In genomic region chr16:5787206-5787605, GRCm38 (mm10) we compare ENCODE assay signal across 24 mouse cellular contexts.
DNase-seq lines count a peak whose midpoint lies in the region; ATAC-seq and TF ChIP-seq lines count a peak whose summit lies in the region.
"Had no signal": no experiment of that assay in that cellular context is flagged by ENCODE, and none has a peak within 500 bp of the region (broad histone marks: within the 10 kb centered on the region; RNA-seq: fewer than 3 reads in every experiment).

No protein-coding gene starts in this region.

- DNase-seq in forebrain, postnatal 0 days: peak; percentile 50
- no peak for DNase-seq in forebrain, embryonic 10.5 days (ENCODE audit: extremely low spot score, low spot score)
- peak in 1 of 2 experiments; percentile 27 for DNase-seq in layer of hippocampus, adult 2 months (ENCODE audit: low spot score in 2 of 2)
- DNase-seq in layer of hippocampus, adult 9-10 months (ENCODE audit: low spot score): no peak
- DNase-seq in neural tube, embryonic 10.5 days (ENCODE audit: extremely low spot score, low spot score): no peak
- DNase-seq: adrenal gland, adult 8-10 months; adrenal gland, postnatal 25 days; cerebellum, adult 2 months; cerebellum, adult 9-11 months; cerebellum, postnatal 25 days; gastrocnemius, postnatal 10 days; gastrocnemius, postnatal 36 days; heart, adult 2 months; heart, postnatal 14 days; heart, postnatal 4 days had no signal

- H3K4me3 ChIP-seq in forebrain, postnatal 0 days (ENCODE audit: low read depth, low read length): no peak overlapping the region
- no peak overlapping the region for H3K4me3 ChIP-seq in forebrain, embryonic 10.5 days
- no peak overlapping the region for H3K4me3 ChIP-seq in layer of hippocampus, adult 2 months
- H3K4me3 ChIP-seq in neural tube, embryonic 15.5 days (replicated peaks): no peak overlapping the region
- H3K4me3 ChIP-seq: embryonic facial prominence, embryonic 12.5 days; embryonic facial prominence, embryonic 15.5 days; forebrain, embryonic 12.5 days; forebrain, embryonic 15.5 days; heart, adult 2 months; heart, embryonic 10.5 days; heart, embryonic 13.5 days; hindbrain, embryonic 15.5 days had no signal

- no peaks in the 10 kb centered on the region for H3K36me3 ChIP-seq in forebrain, postnatal 0 days (ENCODE audit: insufficient read depth)
- H3K36me3 ChIP-seq in forebrain, embryonic 10.5 days (replicated peaks): no peaks in the 10 kb centered on the region
- H3K36me3 ChIP-seq in neural tube, embryonic 15.5 days: no peaks in the 10 kb centered on the region
- H3K36me3 ChIP-seq: embryonic facial prominence, embryonic 12.5 days; embryonic facial prominence, embryonic 15.5 days; forebrain, embryonic 12.5 days; forebrain, embryonic 15.5 days; heart, embryonic 10.5 days; heart, embryonic 13.5 days; hindbrain, embryonic 15.5 days had no signal

- no peaks in the 10 kb centered on the region for H3K9me3 ChIP-seq in forebrain, postnatal 0 days (ENCODE audit: low read length)
- no peaks in the 10 kb centered on the region for H3K9me3 ChIP-seq in forebrain, embryonic 10.5 days
- H3K9me3 ChIP-seq in neural tube, embryonic 15.5 days (replicated peaks): no peaks in the 10 kb centered on the region
- H3K9me3 ChIP-seq: embryonic facial prominence, embryonic 12.5 days; embryonic facial prominence, embryonic 15.5 days; forebrain, embryonic 12.5 days; forebrain, embryonic 15.5 days; heart, embryonic 10.5 days; heart, embryonic 13.5 days; hindbrain, embryonic 15.5 days had no signal

- peak; percentile 20; the same call in 1 of the 2 replicates for ATAC-seq in forebrain, postnatal 0 days
- ATAC-seq in neural tube, embryonic 15.5 days (ENCODE audit: low FRiP score): no peak
- ATAC-seq: activated CD4-positive, CD25-positive, alpha-beta regulatory T cell, adult 4 months; forebrain, embryonic 15.5 days had no signal

- no peak for TF ChIP-seq CTCF in forebrain, postnatal 0 days (IDR thresholded peaks at IDR 0.05; ENCODE audit: low read depth)
- TF ChIP-seq CTCF in layer of hippocampus, adult 2 months (conservative IDR thresholded peaks at IDR 0.05): no peak

- H3K4me1 ChIP-seq in forebrain, postnatal 0 days (ENCODE audit: insufficient read depth): peaks cover 11% of the 10 kb centered on the region; the same call in 1 of the 2 replicates
- H3K4me1 ChIP-seq in forebrain, embryonic 10.5 days: no peaks in the 10 kb centered on the region
- no peaks in the 10 kb centered on the region for H3K4me1 ChIP-seq in neural tube, embryonic 15.5 days
- H3K4me1 ChIP-seq: embryonic facial prominence, embryonic 12.5 days; embryonic facial prominence, embryonic 15.5 days; forebrain, embryonic 12.5 days; forebrain, embryonic 15.5 days; heart, embryonic 10.5 days; heart, embryonic 13.5 days; hindbrain, embryonic 15.5 days had no signal

- no peak overlapping the region for H3K9ac ChIP-seq in forebrain, postnatal 0 days
- H3K9ac ChIP-seq in neural tube, embryonic 15.5 days (replicated peaks): no peak overlapping the region
- H3K9ac ChIP-seq: embryonic facial prominence, embryonic 12.5 days; embryonic facial prominence, embryonic 15.5 days; forebrain, embryonic 12.5 days; forebrain, embryonic 15.5 days; heart, embryonic 13.5 days; hindbrain, embryonic 15.5 days had no signal

- H3K4me2 ChIP-seq in forebrain, postnatal 0 days (ENCODE audit: low read depth): no peak overlapping the region
- H3K4me2 ChIP-seq in neural tube, embryonic 15.5 days: no peak overlapping the region
- H3K4me2 ChIP-seq: embryonic facial prominence, embryonic 12.5 days; embryonic facial prominence, embryonic 15.5 days; forebrain, embryonic 12.5 days; forebrain, embryonic 15.5 days; heart, embryonic 13.5 days; hindbrain, embryonic 15.5 days had no signal

- no peaks in the 10 kb centered on the region for H3K27me3 ChIP-seq in forebrain, postnatal 0 days (ENCODE audit: insufficient read depth, low read length)
- no peaks in the 10 kb centered on the region for H3K27me3 ChIP-seq in forebrain, embryonic 10.5 days (ENCODE audit: poor library complexity, severe bottlenecking)
- H3K27me3 ChIP-seq in neural tube, embryonic 15.5 days (replicated peaks): no peaks in the 10 kb centered on the region
- H3K27me3 ChIP-seq: embryonic facial prominence, embryonic 12.5 days; embryonic facial prominence, embryonic 15.5 days; forebrain, embryonic 12.5 days; forebrain, embryonic 15.5 days; heart, embryonic 13.5 days; hindbrain, embryonic 15.5 days had no signal

- peak overlapping the region; percentile 64; the same call in 1 of the 2 replicates for H3K27ac ChIP-seq in forebrain, postnatal 0 days (ENCODE audit: low read depth, low read length)
- no peak overlapping the region for H3K27ac ChIP-seq in forebrain, embryonic 10.5 days
- H3K27ac ChIP-seq in layer of hippocampus, adult 2 months: peak overlapping the region; percentile 84
- peak overlapping the region; percentile 60; the same call in 1 of the 2 replicates for H3K27ac ChIP-seq in neural tube, embryonic 15.5 days (replicated peaks)
- H3K27ac ChIP-seq: embryonic facial prominence, embryonic 12.5 days; embryonic facial prominence, embryonic 15.5 days; forebrain, embryonic 12.5 days; forebrain, embryonic 15.5 days; heart, adult 2 months; heart, embryonic 10.5 days; heart, embryonic 13.5 days; hindbrain, embryonic 15.5 days had no signal
